Mouse (Mus musculus) cortical plate, adult 2 months (tissue): ENCODE measurements at regions not wholly inside any gene's neighbourhood (a gene's known extent, or its start where the extent isn't known, plus 50 kb on each side); places are given as distances from the start of the nearest gene placed in this dataset.

Experiments
- H3K27ac ChIP-seq: fragments of 200-500 bp; 2 replicates; pipeline ENCODE4 v1.5.1; 2012; ENCODE audit warnings: low read length, control low read depth, inconsistent platforms; ENCODE audit not compliant: insufficient read depth
- H3K4me1 ChIP-seq: fragments of 200-500 bp; 2 replicates; pipeline ENCODE4 v1.6.1; 2011; ENCODE audit warnings: low read length; ENCODE audit not compliant: control insufficient read depth, insufficient read depth
- H3K4me3 ChIP-seq: fragments of 200-500 bp; 2 replicates; pipeline ENCODE4 v1.5.1; 2011; ENCODE audit warnings: mild to moderate bottlenecking, low read length, control low read depth; ENCODE audit not compliant: insufficient read depth
- CTCF ChIP-seq: fragments of 200-500 bp; IDR thresholded peaks from 2 replicates; pipeline ENCODE4 v1.5.1; 2011; ENCODE audit warnings: mild to moderate bottlenecking, control low read depth, low read length; ENCODE audit not compliant: insufficient read depth; ENCODE audit errors: extremely low read depth
- POLR2A ChIP-seq: fragments of 200-500 bp; IDR thresholded peaks from 2 replicates; pipeline ENCODE4 v1.6.1; 2011; ENCODE audit warnings: mild to moderate bottlenecking, low read length, control low read depth; ENCODE audit not compliant: insufficient read depth; ENCODE audit errors: extremely low read depth

DNA sequence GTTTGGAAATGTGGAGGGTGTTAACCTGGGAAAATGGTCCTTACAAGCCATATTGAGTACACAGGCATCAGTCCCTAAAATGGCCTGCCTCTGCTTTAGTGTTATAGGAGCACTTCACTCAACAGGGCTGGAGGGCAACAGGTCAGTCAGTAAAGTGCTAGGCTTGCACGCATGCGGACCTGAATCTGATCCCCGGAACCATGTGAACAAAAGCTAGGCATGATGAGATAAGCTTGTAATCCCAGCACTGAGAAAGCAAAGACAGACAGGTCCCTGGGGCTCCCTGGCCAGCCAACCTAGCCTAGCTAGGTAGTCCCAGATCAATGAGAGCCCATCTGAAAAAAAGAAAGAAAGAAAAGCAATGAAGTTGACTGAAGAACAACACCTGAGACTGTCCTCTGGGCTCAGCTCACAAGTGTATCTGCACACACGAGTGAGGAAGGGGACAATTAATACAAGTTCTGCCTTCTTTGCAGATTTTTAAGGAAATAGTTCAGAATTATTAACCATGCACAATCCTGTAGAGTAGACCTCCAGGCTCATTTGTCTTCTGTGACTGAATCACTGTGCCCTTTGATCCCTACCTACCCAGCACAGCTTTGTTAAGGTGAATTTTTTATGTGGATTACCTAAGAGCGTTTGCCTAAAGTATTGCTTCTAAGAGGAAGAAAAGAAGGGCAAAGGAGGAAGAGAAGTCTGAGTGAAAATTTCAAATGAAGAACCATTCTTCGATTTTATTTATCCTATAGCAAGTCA, 163.8 kb upstream of the Nt5e start:
- Histone ChIP-seq H3K27ac (no peak overlapping the region), H3K4me1 (no peaks in the 10 kb centered on the region), H3K4me3 (no peak overlapping the region)
- TF ChIP-seq POLR2A (no peak), CTCF (no peak)

DNA sequence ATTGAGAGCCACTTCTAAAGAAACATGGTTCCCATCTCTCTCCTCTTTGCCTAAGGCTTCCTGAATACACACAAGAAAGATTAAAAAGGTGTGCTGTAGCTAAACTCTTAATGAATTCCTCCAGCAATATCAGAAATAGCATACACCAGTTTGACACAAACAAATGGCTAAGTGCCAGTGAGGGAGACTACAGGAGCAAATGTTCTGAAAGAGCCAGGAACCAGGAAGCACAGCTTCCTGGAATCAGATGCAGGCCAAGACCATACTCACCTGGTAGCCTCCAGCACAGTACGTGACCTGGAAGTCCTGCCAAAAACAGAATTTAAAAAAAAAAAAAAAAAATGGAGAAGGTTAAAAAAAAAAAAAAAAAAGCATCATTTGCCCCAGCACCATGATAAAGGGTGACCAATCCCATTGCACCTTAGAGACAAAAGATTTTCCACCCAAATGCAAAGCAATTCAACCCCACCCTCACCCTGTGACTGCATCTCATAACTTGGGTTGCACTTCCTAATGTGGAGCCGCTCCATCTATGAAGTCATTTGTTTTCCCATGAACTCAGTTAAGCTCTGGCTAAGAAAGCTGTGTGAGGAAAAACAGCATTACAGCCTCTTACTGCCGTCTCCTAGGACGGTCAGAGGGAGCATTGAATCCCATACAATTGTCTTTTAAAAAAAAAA, 149.3 kb upstream of the Nt5e start:
- no peaks in the 10 kb centered on the region for H3K4me1 ChIP-seq
- no peak overlapping the region for H3K4me3 ChIP-seq
- no peak for TF ChIP-seq CTCF
- TF ChIP-seq POLR2A: no peak
- no peak overlapping the region for H3K27ac ChIP-seq

DNA sequence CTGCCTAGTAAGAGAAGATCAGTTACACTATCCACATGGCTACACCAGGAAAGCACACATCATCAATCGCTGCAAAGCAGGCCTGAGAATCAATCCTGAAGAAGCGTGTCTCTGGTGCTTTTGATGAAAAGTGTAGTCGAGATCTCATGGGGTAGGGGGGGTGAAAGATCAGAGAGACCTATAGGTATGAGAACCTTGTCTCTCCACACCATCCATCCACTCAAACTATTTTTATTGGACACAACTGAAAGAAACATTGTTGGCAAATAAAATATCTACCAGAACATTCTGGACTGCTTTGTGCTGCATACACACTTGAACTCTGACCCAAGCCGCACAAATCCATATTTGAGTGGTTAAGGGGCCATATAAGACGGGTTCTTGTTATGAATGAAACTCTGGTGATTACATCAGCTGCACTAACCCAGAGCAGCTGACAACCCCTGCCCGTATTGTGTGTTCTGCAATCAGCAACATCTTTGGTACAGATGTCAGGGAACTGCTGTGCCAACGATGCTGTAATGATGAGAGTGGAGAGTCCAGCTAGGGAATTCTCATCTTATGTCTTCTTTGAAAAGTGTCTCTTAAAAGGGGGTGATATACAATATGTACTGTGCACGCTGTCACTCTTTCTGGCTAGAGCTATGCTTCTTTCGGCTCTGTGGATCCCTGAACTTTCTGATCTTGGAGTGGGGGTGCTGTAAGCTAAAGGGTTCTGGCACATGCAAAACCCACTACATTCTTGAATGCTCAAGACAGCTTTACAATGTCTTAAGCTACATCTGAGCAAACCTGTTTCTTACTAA, 145.6 kb upstream of the Nt5e start:
- no peak overlapping the region for H3K4me3 ChIP-seq
- H3K4me1 ChIP-seq: no peaks in the 10 kb centered on the region
- TF ChIP-seq POLR2A (no peak), CTCF (no peak)
- H3K27ac ChIP-seq: no peak overlapping the region

DNA sequence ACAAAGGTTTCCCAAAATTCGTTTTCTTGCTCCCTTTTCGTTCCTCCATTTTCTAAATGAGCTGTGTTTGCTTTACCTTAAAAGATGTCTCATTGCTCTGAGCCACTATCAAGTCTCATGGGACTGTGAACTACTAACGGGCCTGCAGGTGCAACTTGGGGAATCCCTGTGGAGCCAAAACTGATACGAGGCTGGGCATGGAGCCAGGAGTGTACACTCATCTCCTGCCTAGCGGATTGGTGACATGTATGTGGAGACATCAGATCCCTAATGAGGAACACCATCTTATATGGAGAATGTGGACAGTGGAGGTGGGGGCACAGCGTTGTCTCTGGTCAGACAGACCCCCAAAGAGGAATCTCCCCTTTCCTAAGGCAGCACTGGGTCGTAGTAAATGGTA, 119.6 kb upstream of the Nt5e start:
- no peaks in the 10 kb centered on the region for H3K4me1 ChIP-seq
- TF ChIP-seq POLR2A: no peak
- no peak overlapping the region for H3K4me3 ChIP-seq
- no peak overlapping the region for H3K27ac ChIP-seq

DNA sequence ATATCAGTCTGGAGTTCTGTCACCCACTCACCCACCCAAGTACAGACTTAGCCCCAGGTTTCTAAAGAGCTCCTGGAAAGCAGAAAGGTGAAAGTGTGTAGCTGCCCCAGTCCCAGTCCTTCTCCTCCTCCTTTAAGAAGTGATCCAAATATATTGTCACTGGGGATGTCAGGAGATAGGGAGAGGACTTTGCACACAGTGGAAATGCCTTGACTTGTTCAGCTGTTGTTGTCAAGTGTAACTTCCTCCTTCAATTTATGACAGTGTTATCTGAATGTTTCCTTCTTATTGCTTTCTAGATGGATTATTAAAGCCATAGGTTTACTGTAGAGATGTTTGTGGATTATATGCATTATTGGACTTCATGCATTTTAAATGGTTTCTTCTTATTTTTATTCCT, 119.0 kb upstream of the Nt5e start:
- no peak for TF ChIP-seq POLR2A
- TF ChIP-seq CTCF: no peak
- Histone ChIP-seq H3K4me3 (no peak overlapping the region), H3K4me1 (no peaks in the 10 kb centered on the region), H3K27ac (no peak overlapping the region)

DNA sequence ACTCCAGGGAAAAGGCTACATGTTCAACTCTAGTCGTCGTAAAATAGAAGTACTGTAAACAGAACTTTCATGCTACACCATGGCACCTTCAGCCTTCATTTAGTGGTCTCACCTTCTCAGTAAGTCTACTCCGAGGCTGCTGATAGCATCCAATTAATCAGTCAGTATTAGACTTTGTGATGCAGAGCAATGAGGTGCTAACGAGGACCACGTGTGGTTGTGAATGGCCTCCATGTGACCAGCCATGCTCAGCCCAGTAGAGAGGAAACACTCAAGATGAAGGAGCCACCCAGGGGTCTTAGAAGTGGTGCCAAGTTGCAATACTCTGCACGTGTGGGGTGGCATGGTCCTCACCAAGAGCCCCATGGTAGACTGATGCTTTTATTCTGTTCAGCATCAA, 112.2 kb upstream of the Nt5e start:
- no peaks in the 10 kb centered on the region for H3K4me1 ChIP-seq
- no peak overlapping the region for H3K4me3 ChIP-seq
- no peak for TF ChIP-seq POLR2A
- no peak for TF ChIP-seq CTCF
- no peak overlapping the region for H3K27ac ChIP-seq

DNA sequence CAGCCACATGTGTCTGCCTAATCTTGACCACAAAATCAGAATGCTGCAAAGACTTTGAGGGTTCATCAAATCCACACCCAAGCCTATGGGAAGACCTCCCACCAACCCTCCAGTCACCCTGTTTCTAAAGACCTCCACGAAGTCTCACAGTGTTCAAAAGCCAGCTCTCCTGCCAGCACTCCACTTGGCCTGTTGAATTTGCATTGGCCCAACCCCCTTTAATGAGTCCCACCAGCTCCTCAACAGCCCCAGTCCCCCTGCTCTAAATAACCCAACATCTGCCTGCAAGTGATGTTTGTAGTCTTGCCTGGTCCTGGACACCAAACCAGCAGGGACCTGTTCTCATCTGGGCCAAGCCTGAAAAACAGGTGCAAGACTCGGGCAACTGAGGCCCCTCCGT, 106.6 kb upstream of the Nt5e start:
- Histone ChIP-seq H3K4me3 (no peak overlapping the region), H3K4me1 (no peaks in the 10 kb centered on the region), H3K27ac (no peak overlapping the region)
- no peak for TF ChIP-seq POLR2A
- TF ChIP-seq CTCF: no peak

DNA sequence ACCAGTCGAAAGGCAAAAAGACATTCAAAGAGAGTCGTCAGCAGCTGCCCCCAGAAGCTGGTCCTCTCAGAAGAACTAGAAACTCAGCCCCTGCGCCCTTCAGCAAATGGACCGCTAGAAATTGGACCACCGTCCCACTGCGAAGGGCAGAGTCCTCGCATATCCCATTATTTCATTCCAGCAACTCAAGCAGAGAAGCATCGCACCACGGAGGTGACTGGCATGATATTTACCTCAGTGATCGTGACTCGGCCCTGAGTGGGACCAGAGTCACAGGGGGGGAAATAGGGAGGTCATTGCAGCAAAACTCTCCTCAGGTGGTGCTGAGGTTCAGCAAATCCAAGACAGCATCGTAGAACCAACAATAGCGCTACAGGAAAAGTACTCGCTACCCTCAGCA, 105.7 kb upstream of the Nt5e start:
- TF ChIP-seq CTCF (no peak), POLR2A (no peak)
- Histone ChIP-seq H3K4me1 (no peaks in the 10 kb centered on the region), H3K4me3 (no peak overlapping the region), H3K27ac (no peak overlapping the region)

DNA sequence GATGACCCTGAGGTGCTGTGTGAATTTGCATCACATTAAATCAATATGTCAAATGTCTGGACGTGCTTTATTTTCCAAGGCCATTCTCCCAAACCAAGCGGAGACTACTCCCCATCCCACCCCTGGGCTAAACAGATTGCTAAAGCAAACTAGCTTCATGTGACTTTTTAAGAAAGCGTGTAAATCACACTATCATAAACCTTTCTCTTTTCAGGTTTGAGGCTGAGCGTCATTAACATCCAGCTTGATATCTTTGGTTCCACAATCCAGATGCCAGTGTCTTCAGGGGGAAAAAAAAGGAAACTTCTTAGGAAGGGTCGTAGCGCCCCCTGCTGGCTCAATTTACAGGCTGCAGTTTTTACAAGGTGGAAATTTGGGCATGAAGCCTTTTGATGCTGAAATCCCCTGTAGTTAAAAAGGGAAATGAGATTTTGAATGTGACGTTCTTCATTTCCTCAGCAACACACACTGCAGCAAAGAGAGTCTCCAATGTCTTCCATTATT, 105.1 kb upstream of the Nt5e start:
- peak; percentile 63 for TF ChIP-seq CTCF
- TF ChIP-seq POLR2A: no peak
- H3K4me3 ChIP-seq: no peak overlapping the region
- H3K4me1 ChIP-seq: no peaks in the 10 kb centered on the region
- H3K27ac ChIP-seq: no peak overlapping the region

DNA sequence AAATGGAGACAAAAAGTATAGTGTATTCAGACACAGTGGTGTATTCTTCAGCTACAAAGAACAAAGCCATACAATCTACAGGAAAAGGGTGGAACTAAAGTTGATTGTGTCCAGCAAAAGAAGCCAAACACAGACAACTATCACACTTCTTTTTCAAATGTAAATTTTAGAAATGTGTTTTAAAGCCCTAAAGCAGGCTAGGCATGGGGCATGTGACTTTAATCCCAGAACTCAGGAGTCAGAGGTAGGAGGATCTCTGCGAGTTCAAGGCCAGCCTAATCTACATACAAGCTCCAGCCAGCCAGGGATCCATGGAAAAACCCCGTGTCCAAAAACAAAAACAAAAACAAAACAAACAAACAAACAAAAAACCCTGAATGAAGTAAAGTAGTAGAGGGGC, 89.9 kb upstream of the Nt5e start:
- H3K4me1 ChIP-seq: no peaks in the 10 kb centered on the region
- H3K27ac ChIP-seq: no peak overlapping the region
- H3K4me3 ChIP-seq: no peak overlapping the region
- TF ChIP-seq CTCF (no peak), POLR2A (no peak)
